Mouse (Mus musculus) Patski (cell line): ENCODE measurements around the gene Pigl. TPM values are rescaled to one million over a fixed set of nuclear protein-coding genes. Genes with fewer than 3 reads are reported as not detected.
A peak's percentile ranks its signal among the peaks of the same experiment; 100 is the strongest.

Experiments used
- ATAC-seq: fragments of 100-300 bp; one replicate; pipeline ENCODE4 v1.8.0; 2021
- CTCF ChIA-PET: fragments of 350-600 bp; sonication (Branson Sonifier 250); formaldehyde crosslinking; loops from one replicate; lab custom pipeline; 2022; ENCODE audit warnings: inconsistent platforms; lab: Charles Lee
- POLR2A ChIA-PET: fragments of 350-600 bp; sonication (Branson Sonifier 250); formaldehyde crosslinking; loops from one replicate; lab custom pipeline; 2022; ENCODE audit warnings: antibody characterized with exemption, inconsistent platforms; lab: Charles Lee
- DNase-seq: peaks from one replicate; pipeline ENCODE4 v3.0.0-alpha.2; 2011; ENCODE audit warnings: low read depth, low spot score
- H3K27me3 ChIP-seq: fragments of 371-371 bp; one replicate; pipeline ENCODE4 v1.5.1; 2021
- CTCF ChIP-seq: fragments of 100-300 bp; IDR thresholded peaks from one replicate; pipeline ENCODE4 v1.5.1; 2021
- in situ Hi-C: fragments of 300-500 bp; cut with MboI; formaldehyde crosslinking; loops from 3 replicates; pipeline ENCODE4 v1.11.1; 2018; ENCODE audit warnings: low pct_unique_long_range_greater_than_20kb, mixed read lengths
- polyA plus RNA-seq: library from polyadenylated mRNA; unstranded; gene quantifications from one replicate; pipeline ENCODE4 v1.2.3, GENCODE M21; 2021

Pigl gene
- polyA plus RNA-seq, 1 experiment from 2014 or later: 6.5 TPM

DNA sequence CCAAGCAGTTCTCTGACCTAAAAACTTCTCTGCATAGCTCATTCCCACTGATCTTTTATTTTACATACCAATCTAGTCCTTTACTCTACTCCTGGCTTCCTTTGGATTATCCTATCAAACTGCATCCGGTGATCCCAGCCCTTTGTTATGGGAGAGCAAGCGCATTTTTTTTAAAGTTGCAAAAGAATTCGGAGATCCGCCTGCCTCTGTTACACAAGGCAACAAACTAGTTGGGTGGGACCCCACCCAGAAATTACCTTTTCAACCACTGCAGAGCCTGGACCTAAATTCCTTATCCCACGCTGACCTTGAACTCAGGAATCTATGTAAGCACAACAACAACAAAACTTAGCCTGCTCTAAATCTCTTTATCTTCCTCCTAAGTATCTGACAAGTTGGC lies 52.7 kb downstream of the Pigl start:
- in situ Hi-C loops: no loop called here
- no peak for ATAC-seq
- DNase-seq: no peak
- H3K27me3 ChIP-seq: no peaks in the 10 kb centered on the region
- CTCF ChIA-PET: interaction anchor here (1.0 to 1.5 kb wide), 3 partner anchors 12 to 23 kb away, joined by 3 to 4 read pairs (median 3); no protein-coding TSS in a partner anchor
- TF ChIP-seq CTCF: no peak
- POLR2A ChIA-PET: interaction anchor here (1.4 kb wide), 1 partner anchor 15 kb away, joined by 4 read pairs; no protein-coding TSS in a partner anchor

DNA sequence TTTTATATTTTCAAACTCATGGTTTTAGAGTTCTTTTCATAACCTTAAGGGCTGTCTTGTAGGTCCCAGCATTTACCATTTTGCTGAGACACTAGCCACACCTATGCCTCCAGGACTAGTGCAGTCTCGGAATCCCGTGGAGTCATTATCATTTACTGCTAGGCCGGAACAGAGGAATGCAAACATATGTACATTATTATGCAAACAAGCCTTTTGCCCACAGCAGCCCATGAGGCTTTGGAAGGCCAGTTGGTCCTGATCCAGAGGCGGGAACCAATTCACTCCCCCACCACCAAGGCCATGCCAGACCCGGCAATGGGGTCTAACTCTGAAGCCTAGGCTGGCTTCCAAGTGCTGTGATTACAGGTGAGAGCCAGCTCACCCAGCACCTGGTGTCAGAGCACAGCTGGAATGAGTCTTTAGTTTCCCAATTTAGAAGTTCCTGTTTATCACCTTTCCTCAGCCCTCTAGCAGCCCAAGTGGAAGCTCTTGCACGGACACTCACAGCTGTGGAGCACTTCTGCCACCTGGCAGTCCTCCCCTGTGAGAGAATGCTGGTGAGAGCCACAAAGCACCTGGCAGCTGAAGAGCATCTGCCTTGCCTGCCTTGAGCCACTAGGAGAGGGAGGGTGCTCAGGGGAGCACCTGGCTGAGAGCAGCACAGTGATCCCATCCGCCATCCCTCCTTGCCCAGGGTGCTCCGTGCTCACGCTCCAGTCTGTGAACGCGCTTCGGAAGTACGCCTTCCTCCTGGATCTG lies 53.4 kb downstream of the Pigl start:
- in situ Hi-C loops: no loop called here
- POLR2A ChIA-PET: interaction anchor here (0.7 to 1.4 kb wide), 2 partner anchors 12 to 16 kb away, joined by 4 to 7 read pairs; no protein-coding TSS in a partner anchor
- no peak for TF ChIP-seq CTCF
- ATAC-seq (no peak), DNase-seq (no peak)
- CTCF ChIA-PET: interaction anchor here (1.0 to 1.5 kb wide), 3 partner anchors 11 to 23 kb away, joined by 3 to 4 read pairs (median 3); no protein-coding TSS in a partner anchor
- no peaks in the 10 kb centered on the region for H3K27me3 ChIP-seq

DNA sequence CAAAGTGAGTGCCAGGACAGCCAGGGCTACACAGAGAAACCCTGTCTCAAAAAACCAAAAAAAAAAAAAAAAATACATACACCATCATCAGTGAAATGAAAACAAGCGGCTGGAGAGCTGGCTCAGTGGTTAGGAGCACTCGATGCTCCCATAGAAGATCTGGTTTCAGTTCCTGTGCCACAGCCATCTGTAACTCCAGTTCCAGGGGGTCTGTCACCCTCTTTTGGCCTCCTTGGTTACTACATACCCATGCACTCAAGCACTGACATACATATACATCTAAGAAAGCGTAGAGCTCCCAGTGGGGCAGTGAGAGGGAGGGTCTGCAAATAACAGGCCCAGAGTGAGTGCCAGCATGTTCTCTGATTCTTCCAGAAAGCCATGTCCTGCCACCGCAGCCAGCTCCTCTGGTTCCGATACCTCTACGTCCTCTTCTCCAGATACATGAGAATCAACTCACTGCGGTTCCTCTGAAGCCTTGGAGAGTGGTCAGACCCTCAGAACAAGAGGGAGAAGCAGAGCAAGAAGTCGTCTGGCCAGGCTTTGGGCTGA lies 54.3 kb downstream of the Pigl start:
- no peaks in the 10 kb centered on the region for H3K27me3 ChIP-seq
- POLR2A ChIA-PET: interaction anchor here (0.7 kb wide), 2 partner anchors 11 to 600 kb away, joined by 3 to 7 read pairs; no protein-coding TSS in a partner anchor
- DNase-seq (no peak), ATAC-seq (no peak)
- no peak for TF ChIP-seq CTCF
- in situ Hi-C loops: no loop called here
- CTCF ChIA-PET: no interaction called here

DNA sequence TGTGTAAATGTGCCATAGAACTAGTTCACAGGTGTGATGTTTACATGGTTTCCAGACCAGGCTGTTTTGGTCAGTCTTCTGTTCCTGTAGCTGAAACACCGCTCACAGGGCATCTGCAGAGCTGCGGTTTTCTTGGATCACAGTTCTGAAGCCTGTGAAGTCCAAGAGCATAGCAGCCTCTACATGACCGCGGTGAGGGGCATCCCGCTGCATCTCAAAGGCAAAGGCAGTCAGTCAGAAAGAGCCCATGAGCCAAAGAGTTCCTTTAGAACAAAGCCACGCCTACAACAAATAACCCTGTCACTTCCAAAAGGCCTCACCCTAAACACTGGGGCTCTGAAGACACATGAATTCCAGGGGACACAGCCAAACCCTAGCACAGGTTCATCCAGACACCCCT lies 55.1 kb downstream of the Pigl start:
- H3K27me3 ChIP-seq: no peaks in the 10 kb centered on the region
- CTCF ChIA-PET: no interaction called here
- TF ChIP-seq CTCF: no peak
- no peak for ATAC-seq
- POLR2A ChIA-PET: no interaction called here
- DNase-seq: no peak
- in situ Hi-C loops: no loop called here

DNA sequence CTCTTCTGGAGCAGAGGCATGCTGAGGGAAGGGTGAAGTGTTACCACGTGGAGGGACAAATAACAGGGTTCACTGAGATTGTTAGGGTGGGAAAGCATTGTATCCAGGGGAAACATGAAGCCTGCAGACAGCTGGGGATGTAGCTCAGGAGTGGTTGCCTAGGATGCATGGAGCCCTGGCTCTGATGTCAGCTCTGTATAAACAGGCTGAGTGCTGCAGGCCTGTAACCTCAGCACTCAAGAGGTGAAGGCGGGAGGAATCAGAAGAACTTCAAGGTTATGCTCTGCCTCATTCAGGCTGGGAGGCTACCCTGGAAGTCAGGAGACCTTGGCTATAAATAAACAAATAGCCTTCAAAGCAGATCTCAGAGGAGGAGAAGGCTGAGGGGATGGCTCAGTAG lies 60.7 kb downstream of the Pigl start:
- DNase-seq (no peak), ATAC-seq (no peak)
- in situ Hi-C loops: no loop called here
- H3K27me3 ChIP-seq: no peaks in the 10 kb centered on the region
- no peak for TF ChIP-seq CTCF
- ChIA-PET POLR2A (interaction anchor here (0.7 kb wide), 1 partner anchor 12 kb away, joined by 3 read pairs; no protein-coding TSS in a partner anchor), CTCF (interaction anchor here (1.0 kb wide), 1 partner anchor 11 kb away, joined by 3 read pairs; no protein-coding TSS in a partner anchor)

DNA sequence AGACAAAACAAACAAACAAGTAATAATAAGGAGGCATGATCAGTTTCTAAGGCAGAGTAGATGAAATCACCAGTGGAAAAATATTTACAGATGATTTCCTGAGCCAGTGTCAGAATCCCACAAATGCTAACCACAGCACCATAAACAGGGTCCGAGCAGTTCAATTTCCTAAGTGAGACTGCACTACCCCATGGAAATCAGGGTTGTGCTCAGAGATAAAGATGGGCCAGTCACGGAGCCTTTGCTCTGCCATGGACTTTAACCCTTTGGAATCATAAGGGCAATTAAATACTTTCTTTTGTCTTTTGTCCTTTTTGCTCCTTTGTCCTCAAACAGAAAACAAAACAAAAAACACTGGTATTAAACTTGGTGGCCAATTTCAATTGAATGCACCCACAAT lies 64.0 kb downstream of the Pigl start:
- in situ Hi-C loops: no loop called here
- DNase-seq (no peak), ATAC-seq (no peak)
- CTCF ChIA-PET: interaction anchor here (1.4 kb wide), 1 partner anchor 11 kb away, joined by 4 read pairs; no protein-coding TSS in a partner anchor
- POLR2A ChIA-PET: interaction anchor here (1.0 kb wide), 1 partner anchor 17 kb away, joined by 6 read pairs; no protein-coding TSS in a partner anchor
- H3K27me3 ChIP-seq: no peaks in the 10 kb centered on the region
- no peak for TF ChIP-seq CTCF

DNA sequence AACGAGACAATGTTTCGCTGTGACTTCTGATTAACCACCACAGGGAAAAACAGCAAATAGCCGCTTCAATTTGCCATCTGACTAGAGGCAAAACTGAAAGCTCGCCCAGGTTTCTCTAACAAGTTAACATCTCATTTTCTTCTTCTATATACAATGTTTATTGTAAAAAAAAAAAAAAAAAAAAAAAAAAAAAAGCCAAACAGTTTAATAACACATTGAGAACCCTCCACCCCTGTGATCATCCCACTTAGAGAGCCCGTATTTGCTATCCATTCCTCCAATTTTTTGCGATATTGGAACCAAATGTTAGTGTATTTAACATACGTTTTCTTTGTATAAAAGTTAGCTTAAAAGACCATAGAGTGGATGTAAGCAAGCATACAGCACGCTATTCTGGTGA lies 78.8 kb downstream of the Pigl start:
- H3K27me3 ChIP-seq: no peaks in the 10 kb centered on the region
- TF ChIP-seq CTCF: no peak
- CTCF ChIA-PET: interaction anchor here (0.6 to 1.0 kb wide), 2 partner anchors 33 to 60 kb away, joined by 3 read pairs; no protein-coding TSS in a partner anchor
- ATAC-seq (no peak), DNase-seq (no peak)
- POLR2A ChIA-PET: no interaction called here
- in situ Hi-C loops: no loop called here

DNA sequence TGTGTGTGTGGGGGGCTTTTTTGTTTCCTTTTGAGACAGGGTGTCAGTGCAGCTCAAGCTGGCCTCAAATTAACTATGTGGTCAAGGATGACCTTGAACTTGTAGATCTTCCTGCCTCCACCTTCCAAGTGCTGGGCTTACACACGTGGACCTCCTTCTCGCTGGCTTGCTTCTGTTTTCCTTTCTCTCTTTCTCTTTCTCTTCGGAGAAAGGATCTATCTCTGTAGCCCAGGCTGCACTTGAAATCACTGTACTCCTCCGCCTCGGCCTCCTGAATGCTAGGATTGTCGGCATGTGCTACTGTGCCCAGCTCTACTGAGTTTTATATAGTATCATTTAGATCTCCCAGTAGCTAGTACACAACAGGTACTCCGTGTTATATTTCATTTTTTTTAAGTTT lies 79.3 kb downstream of the Pigl start:
- ATAC-seq: no peak
- ChIA-PET CTCF (interaction anchor here (1.0 kb wide), 1 partner anchor 34 kb away, joined by 3 read pairs; no protein-coding TSS in a partner anchor), POLR2A (interaction anchor here (0.7 to 4.1 kb wide), 2 partner anchors 13 to 19 kb away, joined by 4 to 30 read pairs; partner anchors contain the start of gene Ubb)
- in situ Hi-C loops: no loop called here
- no peaks in the 10 kb centered on the region for H3K27me3 ChIP-seq
- no peak for TF ChIP-seq CTCF
- DNase-seq: no peak

DNA sequence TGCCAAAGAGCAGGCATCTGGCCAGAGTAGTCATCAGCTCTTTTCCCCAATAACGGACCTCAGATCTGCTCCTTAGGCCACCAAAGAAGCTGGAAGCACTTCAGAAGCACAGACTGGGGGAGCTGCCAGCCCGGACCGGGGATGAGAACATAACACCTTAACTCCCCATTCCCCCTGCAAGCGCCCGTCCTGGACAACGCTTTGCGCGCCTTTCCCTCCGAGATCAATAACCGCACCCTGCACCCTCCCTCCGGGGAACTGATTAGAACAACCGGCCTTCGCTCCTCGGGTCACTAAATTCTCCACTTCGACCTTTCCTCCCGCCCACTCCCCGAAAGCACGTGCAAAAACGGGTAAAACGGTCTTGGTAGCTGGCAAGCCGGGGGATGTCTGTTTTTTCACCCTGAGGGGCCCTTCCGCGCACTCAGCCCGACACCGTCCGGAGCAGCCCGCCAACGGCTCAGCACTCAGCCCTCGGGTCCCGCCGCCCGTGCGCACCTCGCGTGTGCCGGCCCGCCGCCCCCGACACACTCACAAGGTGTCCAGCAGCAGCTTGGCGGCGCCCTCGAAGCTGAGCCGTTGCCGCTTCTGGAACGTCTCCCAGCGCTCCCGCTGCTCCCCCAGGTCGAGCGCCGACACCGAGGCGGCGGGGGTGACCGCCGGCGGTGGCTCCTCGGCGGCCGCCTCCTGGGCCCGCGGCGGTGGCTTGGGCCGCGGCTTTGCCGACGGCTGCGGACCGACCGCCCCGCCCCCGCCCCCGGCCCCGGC lies 80.2 kb downstream of the Pigl start:
- in situ Hi-C loops: no loop called here
- DNase-seq: no peak

More for the DNA sequence above, 80.2 kb downstream of the Pigl start:
- POLR2A ChIA-PET: interaction anchor here (0.6 to 4.1 kb wide), 4 partner anchors 12 to 91 kb away, joined by 3 to 30 read pairs (median 4); partner anchors contain the start of genes Ncor1, Pigl and Ubb
- ATAC-seq: peak; percentile 75
- no peaks in the 10 kb centered on the region for H3K27me3 ChIP-seq
- CTCF ChIA-PET: no interaction called here
- no peak for TF ChIP-seq CTCF
